Mouse (Mus musculus) intestine, postnatal 0 days (tissue): ENCODE data around the gene Alox8. TPM values are rescaled to one million over a fixed set of nuclear protein-coding genes. Genes with fewer than 3 reads are reported as not detected.
A peak's percentile ranks its signal among the peaks of the same experiment; 100 is the strongest.

Source experiments
- ATAC-seq: fragments of 200-750 bp; cut with Nextera tagmentation; 2 replicates; pipeline ENCODE4 v1.8.0; 2017; ENCODE audit warnings: mild to moderate bottlenecking, moderate TSS enrichment, moderate library complexity
- H3K27ac ChIP-seq: fragments of 300-500 bp; sonication (generic); 2 replicates; pipeline ENCODE4 v1.5.1; 2014; ENCODE audit warnings: mild to moderate bottlenecking, low read depth, low read length, moderate library complexity
- H3K27me3 ChIP-seq: fragments of 300-500 bp; sonication (generic); replicated peaks from 2 replicates; pipeline ENCODE4 v1.6.1; 2014; ENCODE audit warnings: low read length, mixed read lengths; ENCODE audit not compliant: control insufficient read depth, insufficient read depth
- H3K36me3 ChIP-seq: fragments of 300-500 bp; sonication (generic); 2 replicates; pipeline ENCODE4 v1.6.1; 2014; ENCODE audit warnings: mild to moderate bottlenecking, moderate library complexity; ENCODE audit not compliant: control insufficient read depth, insufficient read depth
- H3K4me1 ChIP-seq: fragments of 300-500 bp; sonication (generic); replicated peaks from 2 replicates; pipeline ENCODE4 v1.6.1; 2014; ENCODE audit warnings: antibody characterized with exemption, low read length, mixed read lengths; ENCODE audit not compliant: control insufficient read depth, insufficient read depth
- H3K4me2 ChIP-seq: fragments of 300-500 bp; sonication (generic); replicated peaks from 2 replicates; pipeline ENCODE4 v1.6.1; 2014; ENCODE audit warnings: low read depth, mild to moderate bottlenecking, moderate library complexity
- H3K4me3 ChIP-seq: fragments of 300-500 bp; sonication (generic); 2 replicates; pipeline ENCODE4 v1.5.1; 2014; ENCODE audit warnings: low read depth, low read length
- H3K9ac ChIP-seq: fragments of 300-500 bp; sonication (generic); 2 replicates; pipeline ENCODE4 v1.6.1; 2014; ENCODE audit warnings: mild to moderate bottlenecking, low read depth, low read length
- H3K9me3 ChIP-seq: fragments of 300-500 bp; sonication (generic); 2 replicates; pipeline ENCODE4 v1.6.1; 2016; ENCODE audit warnings: mixed run types; ENCODE audit not compliant: control insufficient read depth
- CTCF ChIP-seq: sonication (generic); IDR thresholded peaks from 2 replicates; pipeline ENCODE4 v1.5.1; 2016; ENCODE audit warnings: low read depth, mild to moderate bottlenecking, control low read depth, antibody characterized with exemption, moderate library complexity
- WGBS: fragments of 180-500 bp; shearing (Covaris S2); extraction: QIAGEN DNeasy Blood & Tissue Kit; methylation state at CpG from one replicate; pipeline ENCODE4 v1.1.7; 2014; 5-methylcytosine and 5-hydroxymethylcytosine counted together
- polyA plus RNA-seq: library from polyadenylated mRNA; unstranded; fragments of >200 nt; fragmentation: Nextera tagmentation; extraction: Ambion mirVana; gene quantifications from 2 replicates; pipeline ENCODE4 v1.2.1, GENCODE M21; 2015

Alox8 gene
- polyA plus RNA-seq, 1 experiment from 2014 or later, result not detected

DNA sequence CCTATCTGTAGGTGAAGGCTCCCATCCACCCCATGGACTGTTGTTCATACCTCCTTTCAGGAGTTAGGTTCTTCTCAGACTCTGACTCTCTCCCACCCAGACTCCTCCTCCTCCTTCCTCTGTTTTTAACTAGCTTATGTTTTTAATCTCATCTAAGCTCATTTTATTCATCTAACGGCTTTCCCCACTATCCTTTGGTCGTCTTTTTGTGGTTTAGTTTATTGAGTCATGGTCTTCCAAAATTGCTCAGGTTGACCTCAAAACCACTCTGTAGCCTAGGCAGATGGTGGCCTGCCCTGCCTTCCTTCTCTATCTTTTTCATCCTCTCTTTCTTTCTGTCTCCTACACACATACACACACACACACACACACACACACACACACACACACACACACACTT is 35.5 kb upstream of the Alox8 start:
- no peaks in the 10 kb centered on the region for H3K4me1 ChIP-seq
- ATAC-seq, result no peak
- TF ChIP-seq CTCF, result no peak
- no peak overlapping the region for H3K4me2 ChIP-seq
- no peak overlapping the region for H3K27ac ChIP-seq
- no peaks in the 10 kb centered on the region for H3K36me3 ChIP-seq
- no peak overlapping the region for H3K4me3 ChIP-seq
- peaks cover 32% of the 10 kb centered on the region for H3K27me3 ChIP-seq
- no peak overlapping the region for H3K9ac ChIP-seq
- WGBS, result 84% methylated on average over 2 of the region's 2 CpGs
- H3K9me3 ChIP-seq, result no peaks in the 10 kb centered on the region

DNA sequence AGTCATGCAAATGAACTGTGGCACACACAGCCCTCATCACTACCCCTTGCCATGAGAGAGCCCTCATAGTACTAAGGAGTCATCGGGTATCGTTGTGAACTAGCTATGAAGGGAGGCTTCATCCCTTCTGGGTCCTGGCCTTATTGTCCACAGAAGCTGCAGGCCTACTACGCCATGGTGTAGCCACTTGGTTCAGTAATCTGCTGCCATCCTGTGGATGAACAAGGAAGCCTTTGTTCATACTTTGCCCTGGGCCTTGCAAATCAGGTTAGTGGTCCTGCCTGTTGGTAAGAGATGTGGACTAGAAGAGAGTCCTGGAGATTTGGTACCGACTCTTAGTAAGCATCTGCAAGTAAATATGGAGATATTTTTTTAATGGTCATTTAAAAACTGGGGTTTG is 32.8 kb upstream of the Alox8 start:
- H3K27ac ChIP-seq, result no peak overlapping the region
- TF ChIP-seq CTCF, result peak; percentile 29; the same call in 1 of the 2 replicates
- H3K4me1 ChIP-seq, result no peaks in the 10 kb centered on the region
- ATAC-seq, result no peak
- H3K27me3 ChIP-seq, result peaks cover 18% of the 10 kb centered on the region; the same call in 1 of the 2 replicates
- H3K4me3 ChIP-seq, result no peak overlapping the region
- H3K9me3 ChIP-seq, result no peaks in the 10 kb centered on the region
- H3K9ac ChIP-seq, result no peak overlapping the region
- H3K36me3 ChIP-seq, result no peaks in the 10 kb centered on the region
- H3K4me2 ChIP-seq, result no peak overlapping the region
- 70% methylated on average over 4 of the region's 4 CpGs for WGBS

DNA sequence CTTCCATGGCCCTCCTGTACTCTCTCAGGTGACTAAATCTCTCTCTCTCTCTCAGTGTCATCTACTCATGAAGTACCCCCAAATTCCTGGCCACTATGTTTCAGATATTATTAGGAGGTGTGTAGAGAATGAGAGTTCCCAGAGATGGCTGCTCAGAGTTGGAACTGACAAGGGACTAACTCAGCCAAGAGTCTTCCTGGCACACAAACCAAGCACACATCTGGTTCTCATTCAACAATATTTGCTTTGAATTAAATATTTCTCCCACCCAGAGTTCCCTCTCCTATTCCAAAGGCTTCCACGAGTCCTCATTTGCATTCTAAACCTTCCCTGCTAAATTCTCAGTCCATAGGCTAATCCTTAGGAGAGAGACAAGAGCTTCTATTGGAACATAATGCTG is 28.1 kb upstream of the Alox8 start:
- 69% methylated on average over 1 of the region's 1 CpGs for WGBS
- no peak for ATAC-seq
- TF ChIP-seq CTCF, result no peak
- Histone ChIP-seq H3K4me3 (no peak overlapping the region), H3K9me3 (no peaks in the 10 kb centered on the region), H3K4me2 (no peak overlapping the region), H3K36me3 (no peaks in the 10 kb centered on the region), H3K27ac (no peak overlapping the region), H3K27me3 (0 out of 2 replicates have a peak, but pooled peaks cover 5% of the 10 kb centered on the region), H3K4me1 (no peaks in the 10 kb centered on the region), H3K9ac (no peak overlapping the region)

DNA sequence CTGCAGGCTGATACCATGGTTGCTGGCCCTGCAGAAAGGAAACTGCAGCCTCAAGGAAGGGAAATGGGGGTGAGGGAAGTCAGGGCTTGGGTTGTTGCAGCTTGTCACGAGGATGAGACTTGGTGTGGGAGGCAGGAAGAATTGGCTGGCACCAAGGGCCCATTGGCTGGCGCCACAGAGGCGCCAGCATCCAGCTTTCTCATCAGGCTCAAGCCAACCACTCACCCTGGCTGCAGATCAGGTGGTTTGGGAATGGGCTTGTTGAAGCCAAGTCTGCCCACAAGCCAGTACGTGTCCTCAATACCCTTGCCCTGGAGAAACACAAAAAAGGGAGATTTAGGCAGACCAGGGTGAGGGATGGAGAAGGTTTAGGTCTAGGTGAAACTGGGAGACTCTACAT is 25.5 kb upstream of the Alox8 start:
- WGBS, result 77% methylated on average over 4 of the region's 4 CpGs
- ATAC-seq, result no peak

DNA sequence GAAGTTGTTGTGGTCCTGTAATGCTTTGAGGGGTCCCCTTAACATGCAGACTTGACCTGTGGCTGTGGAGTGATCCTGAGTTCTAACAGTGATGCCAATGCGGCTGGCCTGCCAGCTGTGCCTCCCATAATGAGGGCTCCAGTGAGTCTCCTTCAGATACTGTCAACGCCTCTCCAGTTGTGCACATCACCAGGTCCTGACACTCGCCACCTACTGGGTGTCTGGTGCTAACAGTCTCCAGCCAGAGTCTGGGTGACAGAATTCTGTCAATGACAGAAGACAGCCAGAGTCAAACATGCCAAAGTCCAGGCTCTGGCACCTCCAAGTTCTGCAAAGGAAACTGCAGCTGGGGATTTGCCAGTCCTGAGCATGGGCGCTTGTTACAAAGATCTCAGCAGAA is 23.4 kb upstream of the Alox8 start:
- Histone ChIP-seq H3K4me1 (no peaks in the 10 kb centered on the region), H3K27ac (no peak overlapping the region), H3K36me3 (no peaks in the 10 kb centered on the region), H3K9ac (no peak overlapping the region), H3K9me3 (no peaks in the 10 kb centered on the region), H3K27me3 (no peaks in the 10 kb centered on the region), H3K4me2 (no peak overlapping the region), H3K4me3 (no peak overlapping the region)
- no peak for ATAC-seq
- no peak for TF ChIP-seq CTCF
- WGBS, result 73% methylated on average over 4 of the region's 4 CpGs

More for the DNA sequence above, 25.5 kb upstream of the Alox8 start:
- H3K27ac ChIP-seq, result no peak overlapping the region
- no peaks in the 10 kb centered on the region for H3K4me1 ChIP-seq
- TF ChIP-seq CTCF, result no peak
- H3K9me3 ChIP-seq, result no peaks in the 10 kb centered on the region
- H3K4me3 ChIP-seq, result no peak overlapping the region
- H3K4me2 ChIP-seq, result no peak overlapping the region
- H3K9ac ChIP-seq, result no peak overlapping the region
- no peaks in the 10 kb centered on the region for H3K36me3 ChIP-seq
- 0 out of 2 replicates have a peak, but pooled peaks cover 5% of the 10 kb centered on the region for H3K27me3 ChIP-seq

DNA sequence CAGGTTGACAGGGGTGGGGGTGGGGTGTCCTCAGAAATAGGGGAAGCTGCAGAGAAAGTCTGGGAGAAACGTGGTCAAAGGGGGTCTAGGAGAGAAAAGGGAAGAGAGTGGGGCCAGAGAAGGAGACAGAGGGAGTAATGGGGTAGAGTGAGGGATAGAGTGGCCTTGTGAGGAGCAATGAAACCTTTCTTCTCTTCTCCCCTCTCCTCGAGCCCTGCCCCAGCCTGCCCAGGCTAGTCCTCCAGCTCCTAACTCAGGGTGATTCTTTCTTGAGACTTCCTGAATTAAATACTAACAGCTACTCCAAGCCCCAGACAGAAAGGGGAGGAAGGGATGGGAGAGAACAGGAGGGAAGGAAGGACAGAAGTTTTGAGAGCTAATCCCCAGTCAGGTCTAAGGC is 21.0 kb upstream of the Alox8 start:
- Histone ChIP-seq H3K4me2 (no peak overlapping the region), H3K9ac (no peak overlapping the region), H3K4me1 (no peaks in the 10 kb centered on the region), H3K27me3 (no peaks in the 10 kb centered on the region), H3K36me3 (no peaks in the 10 kb centered on the region), H3K4me3 (no peak overlapping the region), H3K27ac (no peak overlapping the region), H3K9me3 (no peaks in the 10 kb centered on the region)
- WGBS, result 68% methylated on average over 2 of the region's 2 CpGs
- no peak for TF ChIP-seq CTCF
- no peak for ATAC-seq

DNA sequence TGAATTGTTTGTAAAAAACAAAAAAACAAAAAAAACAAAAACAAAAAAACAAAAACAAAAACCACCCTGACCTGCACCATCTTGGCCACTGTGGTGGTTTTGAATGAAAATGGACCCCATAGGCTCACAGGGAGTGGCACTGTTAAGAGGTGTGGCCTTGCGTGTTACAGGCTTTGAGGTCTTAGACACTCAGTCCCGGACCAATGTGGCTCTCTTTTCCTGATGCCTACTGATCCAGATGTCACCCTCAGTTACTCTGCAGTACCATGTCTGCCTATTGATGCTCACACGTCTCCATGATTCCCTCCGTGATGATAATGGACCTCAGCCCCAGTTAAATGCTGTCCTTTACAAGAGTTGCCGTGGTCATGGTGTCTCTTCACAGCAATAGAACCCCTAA is 19.8 kb upstream of the Alox8 start:
- no peak for TF ChIP-seq CTCF
- ATAC-seq, result no peak
- H3K27me3 ChIP-seq, result no peaks in the 10 kb centered on the region
- H3K27ac ChIP-seq, result no peak overlapping the region
- H3K4me2 ChIP-seq, result no peak overlapping the region
- no peaks in the 10 kb centered on the region for H3K9me3 ChIP-seq
- 89% methylated on average over 5 of the region's 5 CpGs for WGBS
- H3K4me3 ChIP-seq, result no peak overlapping the region
- H3K4me1 ChIP-seq, result no peaks in the 10 kb centered on the region
- H3K36me3 ChIP-seq, result no peaks in the 10 kb centered on the region
- H3K9ac ChIP-seq, result no peak overlapping the region
